Mouse (Mus musculus) intestine, embryonic 15.5 days (tissue): ENCODE data around the gene AW822073. TPM values are rescaled to one million over a fixed set of nuclear protein-coding genes. Genes with fewer than 3 reads are reported as not detected.
"Not testable (repeated sequence)": the region's sequence is repeated elsewhere in the genome, so short reads cannot be mapped to it uniquely, and the experiment has no call there.

Experiments
- ATAC-seq: fragments of 200-750 bp; cut with Nextera tagmentation; 2 replicates; pipeline ENCODE4 v1.8.0; 2017; ENCODE audit warnings: moderate TSS enrichment, moderate library complexity
- H3K27ac ChIP-seq: fragments of 300-500 bp; sonication (generic); 2 replicates; pipeline ENCODE4 v1.5.1; 2015; ENCODE audit warnings: mild to moderate bottlenecking, inconsistent platforms
- H3K27me3 ChIP-seq: fragments of 300-500 bp; sonication (generic); replicated peaks from 2 replicates; pipeline ENCODE4 v1.6.1; 2015; ENCODE audit warnings: inconsistent platforms
- H3K36me3 ChIP-seq: fragments of 300-500 bp; sonication (generic); 2 replicates; pipeline ENCODE4 v1.6.1; 2015; ENCODE audit warnings: inconsistent platforms
- H3K4me1 ChIP-seq: fragments of 300-500 bp; sonication (generic); replicated peaks from 2 replicates; pipeline ENCODE4 v1.6.1; 2015; ENCODE audit warnings: inconsistent platforms
- H3K4me2 ChIP-seq: fragments of 300-500 bp; sonication (generic); replicated peaks from 2 replicates; pipeline ENCODE4 v1.6.1; 2015; ENCODE audit warnings: mild to moderate bottlenecking, inconsistent platforms
- H3K4me3 ChIP-seq: fragments of 300-500 bp; sonication (generic); replicated peaks from 2 replicates; pipeline ENCODE4 v1.5.1; 2015; ENCODE audit warnings: inconsistent platforms
- H3K9ac ChIP-seq: fragments of 300-500 bp; sonication (generic); 2 replicates; pipeline ENCODE4 v1.6.1; 2015; ENCODE audit warnings: inconsistent platforms
- H3K9me3 ChIP-seq: fragments of 300-500 bp; sonication (generic); 2 replicates; pipeline ENCODE4 v1.6.1; 2016; ENCODE audit warnings: inconsistent platforms
- WGBS: fragments of 180-500 bp; shearing (Covaris S2); methylation state at CpG from one replicate; pipeline ENCODE4 v1.1.7; 2015; 5-methylcytosine and 5-hydroxymethylcytosine counted together
- polyA plus RNA-seq: library from polyadenylated mRNA; unstranded; fragments of >200 nt; fragmentation: Nextera tagmentation; extraction: Ambion mirVana; gene quantifications from 2 replicates; pipeline ENCODE4 v1.2.1, GENCODE M21; 2015

AW822073 gene
- not detected in 2 replicates for polyA plus RNA-seq

GRCm38 (mm10) chr10:58224827-58225785, at the start of gene AW822073:
AW822073 (minus strand) TSS chr10:58224930.
- not testable (repeated sequence) for H3K27ac ChIP-seq, H3K9ac ChIP-seq, H3K4me2 ChIP-seq, H3K4me1 ChIP-seq, H3K36me3 ChIP-seq, ATAC-seq, H3K4me3 ChIP-seq, H3K27me3 ChIP-seq, H3K9me3 ChIP-seq
- 84% methylated on average over 18 of the region's 18 CpGs for WGBS

- no peak for ATAC-seq
- H3K36me3 ChIP-seq = peaks cover 8% of the 10 kb centered on the region; the same call in 1 of the 2 replicates
- H3K27ac ChIP-seq = no peak overlapping the region
- 61% methylated on average over 5 of the region's 5 CpGs for WGBS
- no peak overlapping the region for H3K4me3 ChIP-seq
- H3K4me1 ChIP-seq = no peaks in the 10 kb centered on the region
- no peaks in the 10 kb centered on the region for H3K9me3 ChIP-seq
- no peak overlapping the region for H3K9ac ChIP-seq
- no peaks in the 10 kb centered on the region for H3K27me3 ChIP-seq
- no peak overlapping the region for H3K4me2 ChIP-seq
Observed at GRCm38 (mm10) chr10:58258466-58258865, 33.7 kb upstream of the AW822073 start.

- peak overlapping the region; percentile 49 for H3K4me2 ChIP-seq
- H3K27me3 ChIP-seq = no peaks in the 10 kb centered on the region
- no peak for ATAC-seq
- 0 out of 2 replicates have a peak, but pooled peaks cover 2% of the 10 kb centered on the region for H3K36me3 ChIP-seq
- H3K4me1 ChIP-seq = no peaks in the 10 kb centered on the region
- H3K4me3 ChIP-seq = peak overlapping the region; percentile 95
- H3K9me3 ChIP-seq = no peaks in the 10 kb centered on the region
- peak overlapping the region; percentile 74 for H3K27ac ChIP-seq
- peak overlapping the region; percentile 84 for H3K9ac ChIP-seq
- under 1% methylated on average over 4 of the region's 4 CpGs for WGBS
Observed at GRCm38 (mm10) chr10:58255954-58256353, 31.2 kb upstream of the AW822073 start.

GRCm38 (mm10) chr10:58255213-58255892, 30.6 kb upstream of the AW822073 start, which contains the start of gene Gcc2:
Gcc2 (plus strand) TSS chr10:58255497.
- 0 out of 2 replicates have a peak, but pooled peaks cover 2% of the 10 kb centered on the region for H3K36me3 ChIP-seq
- no peaks in the 10 kb centered on the region for H3K27me3 ChIP-seq
- under 1% methylated on average over 58 of the region's 58 CpGs for WGBS
- peak within 1 kb of the TSS; percentile 84 for H3K9ac ChIP-seq
- H3K4me3 ChIP-seq = peak within 1 kb of the TSS; percentile 95
- H3K27ac ChIP-seq = peak within 1 kb of the TSS; percentile 74
- no peaks in the 10 kb centered on the region for H3K9me3 ChIP-seq
- H3K4me1 ChIP-seq = no peaks in the 10 kb centered on the region
- H3K4me2 ChIP-seq = peak within 1 kb of the TSS; percentile 49
- ATAC-seq = peak; percentile 98

GRCm38 (mm10) chr10:58254635-58255175, 30.0 kb upstream of the AW822073 start:
- peak; percentile 11 for ATAC-seq
- no peaks in the 10 kb centered on the region for H3K36me3 ChIP-seq
- no peak overlapping the region for H3K27ac ChIP-seq
- WGBS = 29% methylated on average over 6 of the region's 6 CpGs
- no peaks in the 10 kb centered on the region for H3K27me3 ChIP-seq
- H3K4me2 ChIP-seq = peak overlapping the region; percentile 49
- H3K4me1 ChIP-seq = no peaks in the 10 kb centered on the region
- H3K9me3 ChIP-seq = no peaks in the 10 kb centered on the region
- H3K4me3 ChIP-seq = peak overlapping the region; percentile 95
- H3K9ac ChIP-seq = peak overlapping the region; percentile 84; the same call in 1 of the 2 replicates

- Histone ChIP-seq H3K4me3 (no peak overlapping the region), H3K4me1 (no peaks in the 10 kb centered on the region), H3K9ac (no peak overlapping the region), H3K4me2 (no peak overlapping the region), H3K27me3 (no peaks in the 10 kb centered on the region), H3K27ac (no peak overlapping the region), H3K9me3 (no peaks in the 10 kb centered on the region), H3K36me3 (no peaks in the 10 kb centered on the region)
- no peak for ATAC-seq
- 35% methylated on average over 1 of the region's 1 CpGs for WGBS
Observed at GRCm38 (mm10) chr10:58249535-58249934, 24.8 kb upstream of the AW822073 start.

- not testable (repeated sequence) for H3K9me3 ChIP-seq, H3K4me3 ChIP-seq, H3K9ac ChIP-seq, H3K27me3 ChIP-seq, H3K36me3 ChIP-seq, H3K4me2 ChIP-seq, H3K4me1 ChIP-seq, H3K27ac ChIP-seq
- peak; percentile 82 for ATAC-seq
- 79% methylated on average over 8 of the region's 8 CpGs for WGBS
Observed at GRCm38 (mm10) chr10:58238984-58239740, 14.4 kb upstream of the AW822073 start.

- 89% methylated on average over 10 of the region's 10 CpGs for WGBS
- no peak for ATAC-seq
- Histone ChIP-seq H3K4me3 (no peak within 1 kb of the TSS), H3K27me3 (no peaks in the 10 kb centered on the region), H3K9me3 (peaks cover 10% of the 10 kb centered on the region), H3K36me3 (no peaks in the 10 kb centered on the region), H3K4me1 (no peaks in the 10 kb centered on the region), H3K9ac (no peak within 1 kb of the TSS), H3K4me2 (no peak within 1 kb of the TSS), H3K27ac (no peak within 1 kb of the TSS)
Observed at GRCm38 (mm10) chr10:58236613-58237012, 11.9 kb upstream of the AW822073 start, which contains the start of gene Gm4981. Gm4981 (minus strand) TSS chr10:58236701.

- not testable (repeated sequence) for H3K36me3 ChIP-seq, H3K4me1 ChIP-seq, ATAC-seq, H3K4me2 ChIP-seq, H3K9ac ChIP-seq, H3K27me3 ChIP-seq, H3K4me3 ChIP-seq, H3K27ac ChIP-seq
- WGBS = 78% methylated on average over 4 of the region's 4 CpGs
- peaks cover 14% of the 10 kb centered on the region for H3K9me3 ChIP-seq
Observed at GRCm38 (mm10) chr10:58234985-58235384, 10.3 kb upstream of the AW822073 start.

- H3K36me3 ChIP-seq, ATAC-seq, H3K27ac ChIP-seq, H3K4me2 ChIP-seq, H3K27me3 ChIP-seq, H3K4me3 ChIP-seq, H3K9ac ChIP-seq, H3K4me1 ChIP-seq: not testable (repeated sequence)
- H3K9me3 ChIP-seq = peaks cover 14% of the 10 kb centered on the region
Observed at GRCm38 (mm10) chr10:58233740-58234121, 9.0 kb upstream of the AW822073 start.

GRCm38 (mm10) chr10:58233054-58233739, 8.5 kb upstream of the AW822073 start:
- WGBS = 78% methylated on average over 10 of the region's 10 CpGs
- H3K27ac ChIP-seq, H3K4me2 ChIP-seq, H3K9ac ChIP-seq, H3K36me3 ChIP-seq, H3K4me1 ChIP-seq, H3K27me3 ChIP-seq, H3K4me3 ChIP-seq: not testable (repeated sequence)
- H3K9me3 ChIP-seq = peaks cover 14% of the 10 kb centered on the region
- ATAC-seq = peak; percentile 48
